Mouse (Mus musculus): ENCODE data around the gene Kif2a. TPM values are rescaled to one million over a fixed set of nuclear protein-coding genes. Genes with fewer than 3 reads are reported as not detected.
"Not testable (repeated sequence)": the region's sequence is repeated elsewhere in the genome, so short reads cannot be mapped to it uniquely, and the experiment has no call there.

Gene Kif2a
- polyA plus RNA-seq, 1 experiment from 2014 or later = 23.9 TPM

- H3K27me3 ChIP-seq (ENCODE audit: control insufficient read depth, insufficient read depth, low read length) = no peaks in the 10 kb centered on the region
- H3K9me3 ChIP-seq (ENCODE audit: control insufficient read depth, low read length) = no peaks in the 10 kb centered on the region
- H3K4me1 ChIP-seq (ENCODE audit: control insufficient read depth in 2 of 2, insufficient read depth in 2 of 2, low read length in 2 of 2) = peaks cover 3 to 10% of the 10 kb centered on the region in 2 experiments; a peak in 3 of 4 replicates
- no peak for ATAC-seq (ENCODE audit: insufficient number of reproducible peaks, insufficient read depth, low FRiP score, low read depth)
- peak overlapping the region; percentile 78 to 90 for H3K27ac ChIP-seq (replicated peaks in 1 of 2; ENCODE audit: control insufficient read depth in 1 of 2, insufficient read depth in 1 of 2, low read depth in 2 of 2, low read length in 2 of 2)
- no peaks in the 10 kb centered on the region for H3K36me3 ChIP-seq (ENCODE audit: control insufficient read depth, insufficient read depth, low read length)
- H3K4me3 ChIP-seq (ENCODE audit: control insufficient read depth in 1 of 2, insufficient read depth in 1 of 2, low read depth in 1 of 2, low read length in 2 of 2) = peak overlapping the region; percentile 84 to 100
- peak overlapping the region; percentile 97 for H3K9ac ChIP-seq (ENCODE audit: low read length)
- 6% methylated on average over 9 of the region's 9 CpGs for WGBS
- H3K4me2 ChIP-seq (ENCODE audit: low read length) = peak overlapping the region; percentile 72
Observed at GRCm38 (mm10) chr13:106935871-106936255, 86.1 kb downstream of the Kif2a start.

- no peak overlapping the region for H3K9ac ChIP-seq (ENCODE audit: low read length)
- no peak overlapping the region for H3K4me2 ChIP-seq (ENCODE audit: low read length)
- H3K9me3 ChIP-seq (ENCODE audit: control insufficient read depth, low read length) = peaks cover 7% of the 10 kb centered on the region; the same call in 1 of the 2 replicates
- ATAC-seq (ENCODE audit: insufficient number of reproducible peaks, insufficient read depth, low FRiP score, low read depth) = no peak
- no peaks in the 10 kb centered on the region for H3K27me3 ChIP-seq (ENCODE audit: control insufficient read depth, insufficient read depth, low read length)
- H3K4me1 ChIP-seq (ENCODE audit: control insufficient read depth in 2 of 2, insufficient read depth in 2 of 2, low read length in 2 of 2) = no peaks in the 10 kb centered on the region
- no peak overlapping the region for H3K27ac ChIP-seq (replicated peaks in 1 of 2; ENCODE audit: control insufficient read depth in 1 of 2, insufficient read depth in 1 of 2, low read depth in 2 of 2, low read length in 2 of 2)
- no peak overlapping the region for H3K4me3 ChIP-seq (ENCODE audit: control insufficient read depth in 1 of 2, insufficient read depth in 1 of 2, low read depth in 1 of 2, low read length in 2 of 2)
- peaks cover 8% of the 10 kb centered on the region for H3K36me3 ChIP-seq (ENCODE audit: control insufficient read depth, insufficient read depth, low read length)
- 89% methylated on average over 2 of the region's 2 CpGs for WGBS
Observed at GRCm38 (mm10) chr13:106929201-106929600, 92.7 kb downstream of the Kif2a start.

- H3K4me1 ChIP-seq (ENCODE audit: control insufficient read depth in 2 of 2, insufficient read depth in 2 of 2, low read length in 2 of 2) = no peaks in the 10 kb centered on the region
- H3K27ac ChIP-seq (replicated peaks in 1 of 2; ENCODE audit: control insufficient read depth in 1 of 2, insufficient read depth in 1 of 2, low read depth in 2 of 2, low read length in 2 of 2) = no peak overlapping the region
- H3K4me3 ChIP-seq (ENCODE audit: control insufficient read depth in 1 of 2, insufficient read depth in 1 of 2, low read depth in 1 of 2, low read length in 2 of 2) = no peak overlapping the region
- H3K9ac ChIP-seq (ENCODE audit: low read length) = no peak overlapping the region
- H3K9me3 ChIP-seq (ENCODE audit: control insufficient read depth, low read length) = peaks cover 7% of the 10 kb centered on the region; the same call in 1 of the 2 replicates
- H3K36me3 ChIP-seq (ENCODE audit: control insufficient read depth, insufficient read depth, low read length) = peaks cover 16% of the 10 kb centered on the region
- WGBS = 90% methylated on average over 4 of the region's 4 CpGs
- no peak for ATAC-seq (ENCODE audit: insufficient number of reproducible peaks, insufficient read depth, low FRiP score, low read depth)
- no peaks in the 10 kb centered on the region for H3K27me3 ChIP-seq (ENCODE audit: control insufficient read depth, insufficient read depth, low read length)
- no peak overlapping the region for H3K4me2 ChIP-seq (ENCODE audit: low read length)
Observed at GRCm38 (mm10) chr13:106928296-106928695, 93.6 kb downstream of the Kif2a start.

- H3K4me2 ChIP-seq (ENCODE audit: low read length); ATAC-seq (ENCODE audit: insufficient number of reproducible peaks, insufficient read depth, low FRiP score, low read depth); H3K9me3 ChIP-seq (ENCODE audit: control insufficient read depth, low read length): not testable (repeated sequence)
Observed at GRCm38 (mm10) chr13:106925921-106926320, 96.0 kb downstream of the Kif2a start.

GRCm38 (mm10) chr13:106918322-106919050 is 103.4 kb downstream of the Kif2a start:
- Histone ChIP-seq H3K9ac (ENCODE audit: low read length) (no peak overlapping the region; the same call in 1 of the 2 replicates), H3K4me1 (ENCODE audit: control insufficient read depth in 2 of 2, insufficient read depth in 2 of 2, low read length in 2 of 2) (peaks cover 0 to 9% of the 10 kb centered on the region in 2 experiments; a peak in 1 of 4 replicates), H3K9me3 (ENCODE audit: control insufficient read depth, low read length) (no peaks in the 10 kb centered on the region), H3K4me2 (ENCODE audit: low read length) (no peak overlapping the region), H3K27me3 (ENCODE audit: control insufficient read depth, insufficient read depth, low read length) (no peaks in the 10 kb centered on the region), H3K36me3 (ENCODE audit: control insufficient read depth, insufficient read depth, low read length) (peaks cover 43% of the 10 kb centered on the region), H3K27ac (replicated peaks in 1 of 2; ENCODE audit: control insufficient read depth in 1 of 2, insufficient read depth in 1 of 2, low read depth in 2 of 2, low read length in 2 of 2) (peak overlapping the region in 1 of 2 experiments; percentile 38; a peak in 1 of 4 replicates), H3K4me3 (ENCODE audit: control insufficient read depth in 1 of 2, insufficient read depth in 1 of 2, low read depth in 1 of 2, low read length in 2 of 2) (no peak overlapping the region)
- no peak for ATAC-seq (ENCODE audit: insufficient number of reproducible peaks, insufficient read depth, low FRiP score, low read depth)
- 32% methylated on average over 7 of the region's 7 CpGs for WGBS

More at GRCm38 (mm10) chr13:106925921-106926320, 96.0 kb downstream of the Kif2a start:
- H3K36me3 ChIP-seq (ENCODE audit: control insufficient read depth, insufficient read depth, low read length) = peaks cover 35% of the 10 kb centered on the region
- H3K27ac ChIP-seq (replicated peaks in 1 of 2; ENCODE audit: control insufficient read depth in 1 of 2, insufficient read depth in 1 of 2, low read depth in 2 of 2, low read length in 2 of 2); H3K4me3 ChIP-seq (ENCODE audit: control insufficient read depth in 1 of 2, insufficient read depth in 1 of 2, low read depth in 1 of 2, low read length in 2 of 2); H3K27me3 ChIP-seq (ENCODE audit: control insufficient read depth, insufficient read depth, low read length); H3K9ac ChIP-seq (ENCODE audit: low read length); H3K4me1 ChIP-seq (ENCODE audit: control insufficient read depth in 2 of 2, insufficient read depth in 2 of 2, low read length in 2 of 2): not testable (repeated sequence)
- 92% methylated on average over 3 of the region's 3 CpGs for WGBS

GRCm38 (mm10) chr13:106913125-106913736 is 108.7 kb downstream of the Kif2a start:
- no peak for ATAC-seq (ENCODE audit: insufficient number of reproducible peaks, insufficient read depth, low FRiP score, low read depth)
- no peak overlapping the region for H3K4me2 ChIP-seq (ENCODE audit: low read length)
- H3K36me3 ChIP-seq (ENCODE audit: control insufficient read depth, insufficient read depth, low read length) = peaks cover 26% of the 10 kb centered on the region
- H3K27ac ChIP-seq (replicated peaks in 1 of 2; ENCODE audit: control insufficient read depth in 1 of 2, insufficient read depth in 1 of 2, low read depth in 2 of 2, low read length in 2 of 2) = no peak overlapping the region
- no peaks in the 10 kb centered on the region for H3K27me3 ChIP-seq (ENCODE audit: control insufficient read depth, insufficient read depth, low read length)
- no peaks in the 10 kb centered on the region for H3K9me3 ChIP-seq (ENCODE audit: control insufficient read depth, low read length)
- no peak overlapping the region for H3K4me3 ChIP-seq (ENCODE audit: control insufficient read depth in 1 of 2, insufficient read depth in 1 of 2, low read depth in 1 of 2, low read length in 2 of 2)
- 33% methylated on average over 3 of the region's 3 CpGs for WGBS
- peaks cover 0 to 5% of the 10 kb centered on the region in 2 experiments; a peak in 1 of 4 replicates for H3K4me1 ChIP-seq (ENCODE audit: control insufficient read depth in 2 of 2, insufficient read depth in 2 of 2, low read length in 2 of 2)
- no peak overlapping the region for H3K9ac ChIP-seq (ENCODE audit: low read length)

- Histone ChIP-seq H3K9me3 (ENCODE audit: control insufficient read depth, low read length) (no peaks in the 10 kb centered on the region), H3K4me1 (ENCODE audit: control insufficient read depth in 2 of 2, insufficient read depth in 2 of 2, low read length in 2 of 2) (no peaks in the 10 kb centered on the region), H3K9ac (ENCODE audit: low read length) (no peak overlapping the region), H3K27me3 (ENCODE audit: control insufficient read depth, insufficient read depth, low read length) (no peaks in the 10 kb centered on the region), H3K4me2 (ENCODE audit: low read length) (no peak overlapping the region), H3K36me3 (ENCODE audit: control insufficient read depth, insufficient read depth, low read length) (peaks cover 51% of the 10 kb centered on the region), H3K27ac (replicated peaks in 1 of 2; ENCODE audit: control insufficient read depth in 1 of 2, insufficient read depth in 1 of 2, low read depth in 2 of 2, low read length in 2 of 2) (no peak overlapping the region), H3K4me3 (ENCODE audit: control insufficient read depth in 1 of 2, insufficient read depth in 1 of 2, low read depth in 1 of 2, low read length in 2 of 2) (no peak overlapping the region)
- no peak for ATAC-seq (ENCODE audit: insufficient number of reproducible peaks, insufficient read depth, low FRiP score, low read depth)
- 89% methylated on average over 10 of the region's 10 CpGs for WGBS
Observed at GRCm38 (mm10) chr13:106910096-106910495, 111.8 kb downstream of the Kif2a start.

All from heart, embryonic 14.5 days (tissue).